14 mouse cellular contexts compared by ENCODE assay signal in genomic region chr14:122471449-122472085, GRCm38 (mm10). TPM values are rescaled to one million over a fixed set of nuclear protein-coding genes. Genes with fewer than 3 reads are reported as not detected.
DNase-seq lines count a peak whose midpoint lies in the region; ATAC-seq lines count a peak whose summit lies in the region.
"Had no signal": no experiment of that assay in that cellular context is flagged by ENCODE, and none has a peak within 500 bp of the region (broad histone marks: within the 10 kb centered on the region; RNA-seq: fewer than 3 reads in every experiment).

No protein-coding gene starts in this region.

- intact Hi-C loops in left cerebral cortex, postnatal 4 days (cut with DNase I) = no loop called here
- intact Hi-C loops in left cerebral cortex, postnatal 25 days (cut with DNase I) = loop anchor here (5.0 kb wide), 1 partner anchor 84 kb away; no protein-coding TSS in a partner anchor

- H3K4me1 ChIP-seq in forebrain, embryonic 16.5 days (replicated peaks; ENCODE audit: control insufficient read depth, insufficient read depth, low read length) = peaks cover 30% of the 10 kb centered on the region
- peaks cover 24% of the 10 kb centered on the region for H3K4me1 ChIP-seq in kidney, embryonic 16.5 days (ENCODE audit: insufficient read depth, low read length)

- H3K27me3 ChIP-seq in forebrain, embryonic 16.5 days (replicated peaks; ENCODE audit: control insufficient read depth, insufficient read depth, low read length) = peaks cover 33% of the 10 kb centered on the region
- peaks cover 97% of the 10 kb centered on the region for H3K27me3 ChIP-seq in kidney, embryonic 16.5 days (ENCODE audit: insufficient read depth, low read length)

- ATAC-seq in forebrain, embryonic 16.5 days = no peak
- ATAC-seq in kidney, embryonic 16.5 days (ENCODE audit: low FRiP score, low TSS enrichment) = no peak
- no peak for ATAC-seq in CD4-positive, CD25-positive, alpha-beta regulatory T cell, adult 4 months

- H3K9ac ChIP-seq in forebrain, embryonic 16.5 days (replicated peaks; ENCODE audit: low read depth, low read length) = no peak overlapping the region
- no peak overlapping the region for H3K9ac ChIP-seq in kidney, embryonic 16.5 days (replicated peaks; ENCODE audit: low read length)

- H3K27ac ChIP-seq in forebrain, embryonic 16.5 days (ENCODE audit: low read length) = peak overlapping the region; percentile 61
- H3K27ac ChIP-seq in kidney, embryonic 16.5 days (ENCODE audit: low read length) = no peak overlapping the region

- H3K4me3 ChIP-seq in forebrain, embryonic 16.5 days (replicated peaks; ENCODE audit: low read length) = peak overlapping the region; percentile 6; the same call in 1 of the 2 replicates
- no peak overlapping the region for H3K4me3 ChIP-seq in kidney, embryonic 16.5 days (ENCODE audit: low read length)

- DNase-seq in left cerebral cortex, postnatal 4 days = peak; percentile 83
- no peak for DNase-seq in left cerebral cortex, postnatal 25 days (ENCODE audit: low spot score in 2 of 2)
- peak; percentile 27 for DNase-seq in mesoderm, embryonic 11.5 days (ENCODE audit: low read depth, low spot score)
- DNase-seq in urinary bladder, postnatal 10 days (ENCODE audit: low spot score) = no peak
- no peak for DNase-seq in lung, postnatal 4 days
- DNase-seq: kidney, postnatal 36 days; right cerebral cortex, postnatal 14 days had no signal

- WGBS in forebrain, embryonic 16.5 days = 7% methylated on average over 31 of the region's 31 CpGs
- 12% methylated on average over 31 of the region's 31 CpGs for WGBS in kidney, embryonic 16.5 days

- peak overlapping the region; percentile 38 for H3K4me2 ChIP-seq in forebrain, embryonic 16.5 days (ENCODE audit: low read length)
- H3K4me2 ChIP-seq in kidney, embryonic 16.5 days (replicated peaks; ENCODE audit: low read depth, low read length) = no peak overlapping the region
- H3K4me2 ChIP-seq: liver, embryonic 11.5 days had no signal

- no peaks in the 10 kb centered on the region for H3K36me3 ChIP-seq in forebrain, embryonic 16.5 days (ENCODE audit: control insufficient read depth, insufficient read depth)
- no peaks in the 10 kb centered on the region for H3K36me3 ChIP-seq in kidney, embryonic 16.5 days (ENCODE audit: insufficient read depth, low read length)

- H3K9me3 ChIP-seq in forebrain, embryonic 16.5 days (ENCODE audit: control insufficient read depth, low read length) = no peaks in the 10 kb centered on the region
- H3K9me3 ChIP-seq in kidney, embryonic 16.5 days (ENCODE audit: low read length) = no peaks in the 10 kb centered on the region

RNA-seq across cellular contexts. Expression of gene Zic2, which starts 3.7 kb away (rescaled TPM):
- total RNA-seq in left cerebral cortex, postnatal 4 days (2021) = 10 to 100 TPM; 22.4 to 24.1 TPM
- total RNA-seq in left cerebral cortex, postnatal 25 days (2021) = 10 to 100 TPM; 16.0 to 16.5 TPM
- 4.4 and 5.6 TPM in 2 replicates for polyA plus RNA-seq in forebrain, embryonic 16.5 days (2015; fragmentation: Nextera tagmentation; extraction: Ambion mirVana)
- not detected in 2 replicates for polyA plus RNA-seq in kidney, embryonic 16.5 days (2015; fragmentation: Nextera tagmentation; extraction: Ambion mirVana)
- not detected for polyA plus RNA-seq in CD4-positive, CD25-positive, alpha-beta regulatory T cell, adult 4 months (2017; shearing (Covaris generic))
- total RNA-seq: megakaryocyte, adult 5-6 weeks had no signal
- polyA plus RNA-seq: heart, embryonic 14.5 days; liver, embryonic 11.5 days had no signal

RNA-seq across cellular contexts. Expression of gene Zic5, which starts 6.1 kb away (rescaled TPM):
- 1 to 10 TPM; 3.9 to 5.1 TPM for total RNA-seq in left cerebral cortex, postnatal 4 days (2021)
- total RNA-seq in left cerebral cortex, postnatal 25 days (2021) = 1 to 10 TPM; 2.3 to 2.7 TPM
- polyA plus RNA-seq in forebrain, embryonic 16.5 days (2015; fragmentation: Nextera tagmentation; extraction: Ambion mirVana) = 5.5 and 8.7 TPM in 2 replicates
- 0.06 and 0.14 TPM in 2 replicates for polyA plus RNA-seq in kidney, embryonic 16.5 days (2015; fragmentation: Nextera tagmentation; extraction: Ambion mirVana)
- polyA plus RNA-seq in CD4-positive, CD25-positive, alpha-beta regulatory T cell, adult 4 months (2017; shearing (Covaris generic)) = not detected
- total RNA-seq: megakaryocyte, adult 5-6 weeks had no signal

RNA-seq across cellular contexts. Expression of gene Gm10837, which starts 18.8 kb away (rescaled TPM):
- under 1 TPM in 1 of 2 experiments, not detected in 1; 0.40 TPM for total RNA-seq in left cerebral cortex, postnatal 4 days (2021)
- not detected for total RNA-seq in left cerebral cortex, postnatal 25 days (2021)
- 0.16 and 0.41 TPM in 2 replicates for polyA plus RNA-seq in forebrain, embryonic 16.5 days (2015; fragmentation: Nextera tagmentation; extraction: Ambion mirVana)
- polyA plus RNA-seq in kidney, embryonic 16.5 days (2015; fragmentation: Nextera tagmentation; extraction: Ambion mirVana) = not detected in 2 replicates
- polyA plus RNA-seq in CD4-positive, CD25-positive, alpha-beta regulatory T cell, adult 4 months (2017; shearing (Covaris generic)) = not detected
- total RNA-seq: megakaryocyte, adult 5-6 weeks had no signal
- polyA plus RNA-seq: heart, embryonic 14.5 days; liver, embryonic 11.5 days; testis, adult 2 months had no signal

RNA-seq across cellular contexts. Expression of gene Gm5089, which starts 20.7 kb away (rescaled TPM):
- total RNA-seq in left cerebral cortex, postnatal 4 days (2021) = under 1 TPM; 0.28 to 0.50 TPM
- total RNA-seq in left cerebral cortex, postnatal 25 days (2021) = under 1 TPM in 1 of 2 experiments, not detected in 1; 0.23 TPM
- polyA plus RNA-seq in forebrain, embryonic 16.5 days (2015; fragmentation: Nextera tagmentation; extraction: Ambion mirVana) = 0.40 and 0.47 TPM in 2 replicates
- polyA plus RNA-seq in kidney, embryonic 16.5 days (2015; fragmentation: Nextera tagmentation; extraction: Ambion mirVana) = not detected in 2 replicates
- polyA plus RNA-seq in CD4-positive, CD25-positive, alpha-beta regulatory T cell, adult 4 months (2017; shearing (Covaris generic)) = not detected
- total RNA-seq: megakaryocyte, adult 5-6 weeks had no signal
- polyA plus RNA-seq: heart, embryonic 14.5 days; liver, embryonic 11.5 days; testis, adult 2 months had no signal

Comparison
In these comparisons a context has a peak if more than half of its experiments do, and no peak if none do; other contexts are left out.
1. DNase-seq: peak in left cerebral cortex, postnatal 4 days (single experiment) and mesoderm, embryonic 11.5 days (single experiment); none in left cerebral cortex, postnatal 25 days (0 of 2), urinary bladder, postnatal 10 days (single experiment) and lung, postnatal 4 days (0 of 2).